Mouse (Mus musculus) spleen, postnatal 36 days (tissue): ENCODE results near the gene Adamts12.

Experiments used
- DNase-seq, 2 experiments: peaks; one replicate each; pipeline ENCODE4 v3.0.0; 2022; ENCODE audit warnings: low spot score in 2 of 2, mixed read lengths in 1 of 2

Gene Adamts12

DNA sequence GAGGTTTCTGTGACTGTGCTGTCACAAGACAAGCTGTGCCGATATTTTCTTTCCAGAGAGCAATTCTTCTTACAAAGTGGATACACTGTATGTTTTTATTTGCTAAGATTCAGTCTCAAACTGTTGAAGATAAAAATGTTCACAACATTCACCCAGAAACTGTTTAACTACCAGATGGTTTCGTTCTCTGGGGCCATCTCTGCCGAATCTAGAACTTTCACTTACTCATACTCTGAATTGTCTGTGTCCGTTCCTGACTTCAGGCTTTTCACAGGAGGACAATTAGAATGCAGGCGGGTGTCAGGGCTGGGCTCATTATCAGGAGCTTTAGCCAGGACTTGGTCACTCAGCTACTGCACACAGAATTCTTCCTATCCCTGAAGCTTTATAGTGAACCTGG, 227.7 kb downstream of the Adamts12 start:
- DNase-seq, result no peak

DNA sequence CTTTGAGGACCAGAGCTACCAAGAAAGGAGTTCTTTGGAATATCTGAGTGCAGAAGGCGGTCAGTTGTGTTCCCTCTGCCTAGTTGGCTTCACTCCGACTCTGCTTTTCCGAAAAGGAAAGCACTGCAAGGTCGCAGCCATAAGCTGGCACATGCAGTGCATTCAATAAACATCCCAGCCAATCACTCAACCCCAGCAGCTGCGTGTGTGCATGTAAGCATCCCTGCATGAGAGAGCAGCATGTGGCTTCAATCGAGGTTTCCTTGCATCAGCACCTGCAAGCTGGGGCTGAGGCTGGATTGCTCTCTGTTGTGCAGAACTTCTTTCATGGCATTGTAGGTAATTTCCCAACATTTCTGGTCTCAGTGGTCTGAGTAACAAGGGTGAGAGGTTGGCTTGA, 230.4 kb downstream of the Adamts12 start:
- no peak for DNase-seq

DNA sequence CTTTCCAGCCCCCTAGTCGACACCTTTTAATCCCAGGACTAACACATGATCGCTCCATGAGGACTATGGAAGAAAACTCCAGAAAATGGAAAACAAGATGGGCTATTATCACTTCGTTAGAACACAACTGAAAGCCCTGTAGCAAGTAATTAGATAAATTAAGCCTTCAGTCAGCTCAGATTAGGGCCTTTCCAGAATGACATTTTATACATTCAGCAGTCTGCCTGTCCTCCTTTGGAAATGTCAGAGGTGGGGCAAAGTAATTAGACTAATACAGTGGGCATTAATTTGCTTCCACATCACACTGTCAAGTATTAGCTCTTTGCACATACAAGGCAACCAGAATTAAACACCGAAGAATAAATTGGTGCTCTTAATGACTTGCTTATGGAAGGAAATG, 233.4 kb downstream of the Adamts12 start:
- no peak for DNase-seq

DNA sequence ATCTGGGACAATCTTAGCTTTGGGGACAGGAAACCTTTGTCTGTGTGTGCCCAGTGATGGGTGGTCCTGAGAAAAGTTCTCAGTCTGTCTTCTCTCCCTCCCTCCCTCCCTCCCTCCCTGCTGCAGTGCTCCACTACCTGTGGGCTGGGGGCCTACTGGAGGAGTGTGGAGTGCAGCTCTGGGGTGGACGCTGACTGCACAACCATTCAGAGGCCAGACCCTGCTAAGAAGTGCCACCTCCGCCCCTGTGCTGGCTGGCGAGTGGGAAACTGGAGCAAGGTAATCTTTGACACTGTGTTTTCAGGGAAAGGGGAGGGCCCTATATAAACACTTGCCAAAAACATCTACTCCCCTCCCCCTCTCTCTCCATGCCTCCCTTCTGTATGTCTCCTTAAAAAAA, 252.5 kb downstream of the Adamts12 start:
- DNase-seq, result no peak

DNA sequence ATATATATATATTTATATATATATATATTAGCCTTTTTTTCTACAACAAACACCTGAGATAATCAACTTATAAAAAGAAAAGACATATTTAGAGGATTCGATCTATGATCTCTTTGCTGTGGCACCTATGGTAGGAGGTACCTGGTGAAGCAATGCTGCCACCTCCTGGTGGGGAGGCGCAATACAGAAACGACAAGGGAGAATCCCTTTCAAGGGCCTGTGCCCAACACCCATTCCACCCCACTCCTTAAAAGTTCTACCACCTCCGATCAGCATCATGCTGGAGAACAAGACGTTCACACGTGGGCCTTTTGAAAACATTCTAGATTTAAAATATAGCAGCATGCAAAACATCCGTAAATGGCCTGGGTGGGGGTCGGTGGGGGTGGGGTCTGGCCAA, 255.9 kb downstream of the Adamts12 start:
- DNase-seq, result no peak

DNA sequence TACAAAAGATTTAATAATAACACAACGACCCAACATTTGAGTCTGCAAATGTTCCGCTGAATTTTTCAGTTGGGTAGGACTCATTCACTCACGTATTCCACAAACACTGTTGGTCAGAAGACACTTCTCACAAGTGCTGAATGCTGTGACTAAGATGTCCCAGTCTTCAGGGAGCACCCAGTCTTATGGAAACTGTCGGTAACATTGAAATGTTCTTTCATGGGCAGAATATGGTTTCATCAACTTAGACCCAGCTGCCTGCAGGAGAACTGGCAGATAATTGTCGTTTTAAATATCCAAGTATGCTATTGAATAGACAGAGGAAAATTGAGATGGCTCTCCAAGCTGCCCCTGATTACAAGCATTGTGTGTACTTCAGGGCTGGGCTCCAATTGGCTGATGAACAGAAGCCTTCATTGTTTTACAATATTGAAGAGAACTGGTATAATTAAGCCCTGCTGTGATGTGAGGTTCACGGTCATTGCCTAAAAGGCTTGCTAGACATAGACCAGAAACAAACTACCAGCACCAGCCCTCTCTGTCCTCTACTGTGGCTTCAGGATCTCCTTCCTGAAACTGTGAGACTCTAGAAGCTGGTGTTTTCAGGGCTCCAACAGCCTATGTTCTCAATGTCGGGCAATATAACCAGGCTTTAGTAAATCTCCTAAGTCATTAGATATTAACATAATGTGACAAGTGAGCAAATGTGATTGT, 275.0 kb downstream of the Adamts12 start:
- no peak for DNase-seq

DNA sequence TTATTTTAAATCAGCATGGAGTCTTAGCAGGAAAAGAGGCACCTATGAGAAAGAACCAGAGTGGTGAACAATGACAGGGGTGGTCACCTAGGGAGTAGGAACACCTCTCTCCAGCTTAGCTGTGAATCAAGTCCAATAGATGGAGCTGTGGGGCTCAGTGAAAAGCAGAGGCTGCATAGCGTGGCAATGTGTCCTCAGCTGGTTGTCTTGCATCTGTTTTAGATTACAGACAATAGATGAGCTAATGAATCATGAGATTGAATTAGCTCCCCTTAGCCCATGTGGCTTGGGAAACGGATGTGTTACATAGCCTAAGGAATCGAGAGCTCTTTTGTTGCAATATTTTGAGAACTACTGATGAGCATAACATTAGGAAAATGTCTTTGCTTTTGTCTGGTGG, 291.3 kb downstream of the Adamts12 start:
- no peak for DNase-seq

DNA sequence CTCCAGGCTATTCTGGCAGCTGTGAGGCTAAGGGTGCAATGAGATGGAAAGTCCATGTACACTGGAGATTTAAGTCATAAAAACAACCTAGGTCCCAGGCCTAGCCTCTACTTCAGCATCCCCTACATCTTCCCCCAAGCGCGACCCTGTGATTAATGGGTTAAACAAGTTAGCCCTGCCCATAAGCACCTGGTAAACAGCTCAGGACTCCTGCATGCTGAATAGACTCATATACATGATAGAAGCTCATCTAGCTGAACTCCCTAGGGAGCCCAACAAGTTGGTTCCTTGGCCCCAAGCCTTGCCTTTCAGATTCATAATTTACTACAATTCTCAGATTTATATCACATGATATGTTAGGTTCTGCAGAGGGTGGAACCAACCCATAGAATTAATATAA, 292.9 kb downstream of the Adamts12 start:
- no peak for DNase-seq

DNA sequence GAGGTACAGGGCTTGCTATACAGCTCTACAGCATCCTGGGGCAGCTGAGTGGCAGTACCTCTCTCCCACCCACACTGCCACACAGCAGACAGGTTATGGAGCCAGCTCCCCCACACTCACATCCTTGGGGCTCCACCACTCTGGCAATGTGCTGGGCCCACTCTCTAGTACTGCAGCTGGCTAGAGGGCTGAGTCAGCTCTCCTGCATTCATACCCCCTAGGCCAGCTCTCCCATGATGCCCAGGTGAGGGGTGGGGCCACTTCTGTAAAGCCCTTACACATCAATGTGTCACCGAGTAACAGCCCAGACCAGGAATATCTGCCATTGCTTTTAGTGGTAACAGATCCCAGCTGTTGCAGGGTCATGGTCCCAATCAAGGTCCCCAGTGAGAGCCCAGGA, 296.3 kb downstream of the Adamts12 start:
- DNase-seq, result no peak

DNA sequence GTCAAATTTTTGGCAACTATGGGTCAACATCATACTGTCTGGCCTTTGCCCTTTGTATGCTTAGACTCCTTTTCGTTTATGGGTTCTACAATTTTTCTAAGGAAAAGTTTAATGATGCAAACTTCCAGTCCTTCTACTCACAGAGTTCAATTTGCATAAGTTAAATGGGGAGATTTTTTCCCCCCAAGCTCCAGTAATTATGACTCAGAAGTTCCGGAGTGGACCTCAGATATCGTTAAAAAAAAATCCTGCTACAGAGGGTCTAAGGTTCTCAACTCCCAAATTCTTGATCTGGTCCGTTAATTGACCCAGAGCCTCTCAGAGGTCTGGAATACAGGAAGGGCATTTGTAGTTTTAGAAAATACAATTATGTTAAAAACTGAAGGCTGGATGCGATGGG, 297.2 kb downstream of the Adamts12 start:
- no peak for DNase-seq

DNA sequence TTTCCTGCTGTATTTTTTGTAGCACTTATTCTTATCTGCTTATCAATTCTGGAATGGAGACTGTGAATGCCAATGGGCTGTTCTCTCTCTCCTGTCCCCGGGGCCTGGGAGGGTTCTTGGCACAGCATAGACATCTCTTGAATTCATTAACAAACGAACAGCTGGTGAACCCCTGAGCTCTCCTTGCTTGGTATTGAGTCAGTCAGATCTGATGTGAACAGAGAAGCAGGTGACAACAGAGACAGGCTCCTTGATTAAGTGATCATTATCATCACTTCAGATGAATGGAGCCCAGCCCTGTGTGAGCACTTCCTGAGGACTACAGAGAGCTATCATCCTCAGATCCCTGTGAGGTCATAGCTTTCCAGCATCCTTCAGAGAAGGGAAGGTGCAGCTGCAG, 299.5 kb downstream of the Adamts12 start:
- no peak for DNase-seq

DNA sequence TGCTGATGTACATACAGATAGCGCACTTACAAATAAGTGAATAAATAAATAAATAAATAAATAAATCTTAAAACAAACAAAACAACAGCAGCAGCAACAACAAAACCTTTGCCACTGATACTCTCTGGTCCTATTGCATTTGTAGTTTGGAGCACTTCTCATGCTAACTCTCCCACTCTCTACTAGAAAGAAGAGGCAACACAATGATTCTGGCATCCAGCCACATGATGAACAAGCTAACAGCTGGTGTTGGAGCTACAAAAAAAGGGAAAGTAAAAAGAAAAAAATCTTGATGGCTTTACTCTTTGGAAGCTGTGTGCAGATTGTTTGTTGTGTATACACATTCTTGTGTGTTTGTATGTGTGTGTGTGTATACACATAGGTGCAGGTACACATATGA, 300.2 kb downstream of the Adamts12 start:
- no peak for DNase-seq

DNA sequence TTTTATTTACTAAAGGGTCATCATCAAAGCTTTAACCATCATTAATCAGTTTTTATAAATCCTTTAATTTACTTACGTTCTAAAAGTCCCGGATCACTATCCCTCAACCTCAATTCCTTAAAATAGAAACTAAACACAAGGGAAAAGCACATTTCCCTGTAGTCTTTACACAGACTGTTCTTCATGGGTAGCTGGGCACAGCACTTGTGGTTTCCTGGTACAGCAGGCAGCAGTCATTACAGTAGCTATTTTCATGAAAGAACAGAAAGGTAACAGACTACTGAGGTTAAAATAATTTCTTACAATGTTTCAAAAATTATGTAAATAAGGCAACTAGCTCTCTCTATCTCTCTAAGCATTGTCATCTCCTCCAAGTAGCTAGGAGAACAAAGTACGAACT, 305.0 kb downstream of the Adamts12 start:
- no peak for DNase-seq

DNA sequence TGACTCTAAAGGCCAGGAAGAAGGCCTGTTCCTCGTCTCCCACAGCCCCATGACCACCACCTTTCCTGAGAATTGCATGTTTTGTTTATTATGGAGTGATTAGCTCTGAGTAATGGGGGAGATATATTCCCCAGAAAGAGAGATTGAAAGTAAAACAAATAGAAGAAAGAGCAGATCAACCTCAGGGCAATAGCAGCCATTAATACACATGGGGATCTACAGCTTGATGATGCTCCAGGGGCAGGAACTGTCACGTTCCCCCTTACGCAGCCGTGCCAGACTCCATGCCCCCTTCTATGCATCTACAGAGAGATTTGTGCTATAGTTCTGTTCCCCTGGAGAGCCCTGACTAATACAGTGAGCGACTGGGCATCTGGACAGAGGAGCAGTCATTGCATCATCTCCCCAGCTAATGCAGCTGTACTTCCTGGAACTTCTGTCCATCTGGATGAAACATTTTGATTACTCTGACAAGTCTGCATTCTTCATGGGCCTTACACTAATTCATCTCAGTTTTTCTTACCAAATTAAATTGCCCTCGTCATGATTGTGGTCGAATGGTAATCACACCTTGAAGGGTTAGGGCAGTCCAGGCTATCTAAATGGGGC, 306.0 kb downstream of the Adamts12 start:
- no peak for DNase-seq

DNA sequence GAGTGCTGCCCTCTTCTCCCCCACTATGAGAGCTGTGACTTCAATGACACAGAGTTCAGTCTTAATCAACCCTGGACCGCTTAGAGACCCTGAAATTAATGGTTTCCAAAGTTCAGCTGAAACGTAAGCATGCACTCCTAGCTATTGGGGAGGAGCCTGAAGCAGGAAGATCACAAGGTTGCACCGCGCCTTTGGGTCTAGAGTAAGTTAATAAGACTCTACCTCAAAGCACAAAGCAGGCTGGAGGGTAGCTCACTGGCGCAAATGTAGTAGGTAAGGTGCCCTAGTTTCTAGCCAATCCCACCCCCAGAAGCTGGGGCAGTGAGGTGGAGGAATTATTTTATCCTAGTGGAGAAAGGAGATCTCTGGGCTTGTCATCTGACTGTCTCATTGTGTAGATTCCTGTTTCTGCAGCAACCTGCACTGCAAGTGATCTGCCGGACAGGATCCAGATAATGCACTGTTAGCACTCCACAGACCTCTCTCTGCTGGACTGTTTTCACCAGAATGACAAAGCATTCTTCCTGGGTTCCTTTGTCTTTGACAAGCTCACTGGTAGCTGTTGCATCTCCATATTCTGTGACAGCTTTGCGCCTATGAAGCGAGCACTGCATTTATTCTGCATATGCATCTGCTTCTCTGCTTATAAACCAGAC, 315.0 kb downstream of the Adamts12 start:
- DNase-seq, result no peak

DNA sequence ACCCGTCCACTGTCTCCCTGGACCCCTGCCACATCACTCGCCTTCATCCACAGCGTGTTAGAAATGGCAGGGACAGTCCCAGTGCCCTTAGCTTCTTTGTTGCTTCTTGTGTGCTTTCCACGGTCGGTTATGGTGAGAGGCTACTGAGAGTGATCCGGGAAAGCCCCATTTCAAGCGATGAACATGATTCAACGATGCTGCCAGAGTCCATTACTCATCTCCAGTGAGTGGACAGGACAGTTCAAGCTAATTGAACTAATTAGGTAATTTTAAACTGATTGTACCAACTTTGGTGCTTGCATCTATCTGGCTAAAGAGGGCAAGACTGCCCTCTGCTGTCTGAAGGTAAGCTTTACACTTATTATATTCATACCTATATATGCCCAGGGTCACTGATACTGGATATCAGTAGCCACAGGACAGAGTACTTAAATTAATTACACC, 315.5 kb downstream of the Adamts12 start:
- no peak for DNase-seq

DNA sequence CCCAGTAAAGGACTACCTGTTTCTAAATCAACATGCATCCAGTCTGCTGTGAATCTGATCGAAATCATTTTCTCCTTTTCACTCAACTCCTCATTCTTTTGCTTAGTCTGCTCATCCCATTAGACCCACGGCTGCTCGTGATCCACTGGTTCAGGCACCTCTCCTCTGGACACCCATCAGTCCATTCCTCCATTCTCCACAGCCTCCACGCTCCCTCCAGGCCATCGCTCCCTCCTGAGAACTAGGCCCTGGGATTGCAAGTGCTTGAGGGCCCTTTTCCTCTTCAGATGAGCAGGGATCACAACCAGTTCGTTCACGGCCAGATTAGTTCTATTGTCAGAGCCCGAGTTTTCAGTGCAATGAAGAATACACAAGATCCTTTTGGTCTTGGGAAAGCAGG, 316.0 kb downstream of the Adamts12 start:
- DNase-seq, result no peak

DNA sequence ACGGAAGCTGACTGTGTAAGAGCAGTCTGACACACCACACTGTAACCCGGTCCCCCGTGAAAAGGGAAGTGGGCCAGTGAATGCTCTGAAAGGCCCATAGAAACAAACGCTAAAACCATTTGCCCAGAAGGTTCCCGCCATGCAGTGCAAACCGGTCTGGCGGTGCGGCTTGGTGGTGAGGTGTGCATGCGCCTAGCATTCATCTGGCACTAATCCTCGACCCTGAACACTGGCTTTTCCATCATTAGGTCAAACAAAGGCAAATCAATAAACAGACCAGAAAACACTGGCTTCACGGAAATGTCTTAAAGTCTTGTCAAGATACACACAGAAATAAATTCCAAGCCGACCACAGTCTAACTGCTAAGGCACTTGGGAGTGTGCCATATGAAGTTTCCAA, 318.0 kb downstream of the Adamts12 start:
- DNase-seq, result no peak

DNA sequence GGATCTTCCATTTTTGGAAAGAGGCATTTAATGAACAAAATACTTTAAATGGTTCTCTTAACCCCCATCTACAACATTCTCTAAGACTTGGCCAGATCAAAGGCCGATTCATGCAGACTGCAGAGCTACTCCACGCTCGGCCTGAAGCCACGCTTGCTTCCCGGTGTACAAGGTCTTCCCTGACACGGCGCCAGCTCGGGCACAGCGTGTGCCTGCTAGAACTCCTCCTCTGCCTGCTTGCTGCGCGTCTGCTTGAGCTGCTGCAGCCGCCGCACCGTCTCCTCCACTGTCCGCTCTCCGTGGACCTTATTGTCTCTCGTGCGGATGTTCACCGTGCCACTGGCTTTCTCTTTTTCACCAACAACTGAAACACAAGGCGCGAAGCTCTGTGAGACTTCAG, 319.2 kb downstream of the Adamts12 start:
- no peak for DNase-seq

DNA sequence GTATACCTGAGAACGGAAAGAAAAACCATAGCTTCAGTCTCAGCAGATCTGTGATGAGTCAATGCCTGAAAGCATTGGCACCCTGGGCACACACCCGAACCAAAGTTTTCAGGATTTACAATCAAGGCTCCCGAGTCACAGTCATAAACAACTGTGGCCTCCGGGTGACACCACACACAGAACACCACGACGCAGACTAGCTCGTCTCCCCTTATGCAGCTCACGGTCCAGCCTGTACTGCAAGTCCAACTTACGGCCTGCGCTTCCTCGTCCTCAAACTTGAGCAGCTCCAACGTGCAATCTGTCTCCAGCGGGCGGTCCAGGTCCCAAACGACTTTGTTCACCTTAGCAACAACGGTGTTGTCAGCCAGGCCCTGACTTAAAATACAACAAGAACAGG, 328.3 kb downstream of the Adamts12 start:
- no peak for DNase-seq

DNA sequence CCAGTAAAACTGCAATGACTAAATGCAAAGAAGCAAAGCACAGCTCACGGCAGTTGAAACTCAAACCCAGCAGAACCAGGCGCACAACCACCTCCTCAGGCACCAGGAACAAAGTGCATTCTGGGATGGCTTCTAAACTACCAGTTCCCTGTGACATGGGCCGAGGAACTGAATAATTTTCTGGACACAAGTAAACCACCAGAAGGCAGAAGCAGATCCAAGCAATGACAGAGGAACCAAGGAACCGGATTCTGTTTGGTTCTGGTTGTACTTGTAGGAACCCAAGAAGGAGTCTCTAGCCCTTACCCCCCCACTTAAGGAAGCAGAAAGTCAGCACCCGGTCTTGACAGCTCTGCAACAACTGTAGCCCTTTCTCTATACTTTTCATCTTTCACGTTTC, 331.8 kb downstream of the Adamts12 start:
- DNase-seq, result no peak
